Comparison of ENCODE assay signal across 22 mouse cellular contexts in the genomic region with DNA sequence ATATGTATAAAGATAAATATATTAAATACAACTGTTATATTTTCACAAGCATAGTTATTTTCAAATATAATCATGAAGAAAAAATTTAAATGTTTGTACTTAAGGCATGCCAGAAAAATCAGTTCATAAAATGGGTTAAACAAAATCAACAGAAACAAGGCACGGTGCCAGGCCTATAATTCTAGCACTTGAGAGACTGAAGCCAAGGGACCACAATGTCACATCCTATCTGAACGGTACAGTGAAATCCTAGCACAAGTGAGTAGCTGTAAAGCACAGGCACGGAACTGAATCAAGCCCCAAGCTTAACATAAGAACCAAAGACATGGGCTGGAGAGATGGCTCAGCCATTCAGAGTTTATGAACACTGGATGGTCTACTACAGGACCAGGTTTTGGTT. TPM values are rescaled to one million over a fixed set of nuclear protein-coding genes. Genes with fewer than 3 reads are reported as not detected.
A peak's percentile ranks its signal among the peaks of the same experiment; 100 is the strongest.
DNase-seq lines count a peak whose midpoint lies in the region; ATAC-seq and TF ChIP-seq lines count a peak whose summit lies in the region.
"Had no signal": no experiment of that assay in that cellular context is flagged by ENCODE, and none has a peak within 500 bp of the region (broad histone marks: within the 10 kb centered on the region; RNA-seq: fewer than 3 reads in every experiment).

No protein-coding gene starts in this region.

- no peak for TF ChIP-seq POLR2A in kidney, adult 2 months (IDR thresholded peaks at IDR 0.05; ENCODE audit: low read depth, low read length)
- TF ChIP-seq POLR2A in lung, adult 2 months (IDR thresholded peaks at IDR 0.05; ENCODE audit: borderline replicate concordance, extremely low read depth, low read depth, low read length) = no peak
- TF ChIP-seq POLR2A in brain, embryonic 14.5 days (IDR thresholded peaks at IDR 0.05; ENCODE audit: borderline replicate concordance, extremely low read depth, insufficient read depth, insufficient read length, poor library complexity, severe bottlenecking) = no peak

- ATAC-seq in lung, embryonic 15.5 days (ENCODE audit: borderline replicate concordance, extremely low read depth, low FRiP score, low TSS enrichment) = peak; percentile 57; the same call in 1 of the 2 replicates
- ATAC-seq: intestine, postnatal 0 days had no signal

- no peaks in the 10 kb centered on the region for H3K27me3 ChIP-seq in kidney, adult 2 months (replicated peaks; ENCODE audit: control insufficient read depth, insufficient read depth, low read length)
- H3K27me3 ChIP-seq in lung, embryonic 15.5 days = no peaks in the 10 kb centered on the region
- H3K27me3 ChIP-seq: embryonic facial prominence, embryonic 12.5 days; forebrain, embryonic 12.5 days; heart, embryonic 15.5 days; midbrain, embryonic 12.5 days had no signal

- WGBS in kidney, adult 2 months = 63% methylated on average over 3 of the region's 3 CpGs
- WGBS in lung, embryonic 15.5 days = 28% methylated on average over 3 of the region's 3 CpGs
- WGBS in lung, adult 2 months = 41% methylated on average over 3 of the region's 3 CpGs

- no peak overlapping the region for H3K27ac ChIP-seq in kidney, adult 2 months (ENCODE audit: insufficient read depth, low read depth, low read length)
- H3K27ac ChIP-seq in lung, embryonic 15.5 days = no peak overlapping the region
- H3K27ac ChIP-seq: embryonic facial prominence, embryonic 12.5 days; forebrain, embryonic 12.5 days; gastrocnemius, adult 2 months; heart, embryonic 15.5 days; left cerebral cortex, adult 2 months; midbrain, embryonic 12.5 days had no signal

- no peak overlapping the region for H3K4me3 ChIP-seq in kidney, adult 2 months (ENCODE audit: insufficient read depth, low read depth, low read length)
- H3K4me3 ChIP-seq in lung, embryonic 15.5 days = no peak overlapping the region
- H3K4me3 ChIP-seq in lung, adult 2 months (replicated peaks; ENCODE audit: extremely low read depth, low read depth, low read length) = no peak overlapping the region
- H3K4me3 ChIP-seq: embryonic facial prominence, embryonic 12.5 days; erythroblast, embryonic 14.5 days; forebrain, embryonic 12.5 days; gastrocnemius, adult 2 months; heart, embryonic 15.5 days; left cerebral cortex, adult 2 months; midbrain, embryonic 12.5 days had no signal

- no peaks in the 10 kb centered on the region for H3K9me3 ChIP-seq in lung, embryonic 15.5 days
- H3K9me3 ChIP-seq: embryonic facial prominence, embryonic 12.5 days; forebrain, embryonic 12.5 days; heart, embryonic 15.5 days; midbrain, embryonic 12.5 days had no signal

- no peak overlapping the region for H3K4me2 ChIP-seq in lung, embryonic 15.5 days
- H3K4me2 ChIP-seq: embryonic facial prominence, embryonic 12.5 days; forebrain, embryonic 12.5 days; heart, embryonic 15.5 days; midbrain, embryonic 12.5 days had no signal

- peak; percentile 12 to 24 for DNase-seq in cerebellum, postnatal 10 days
- no peak for DNase-seq in cerebellum, postnatal 36 days
- peak; percentile 4 for DNase-seq in kidney, adult 2 months
- DNase-seq in kidney, adult 9 months = no peak
- DNase-seq in lung, adult 2 months = no peak
- DNase-seq in brain, embryonic 14.5 days (ENCODE audit: low read depth) = peak; percentile 14
- DNase-seq in adrenal gland, postnatal 4 days (ENCODE audit: low spot score in 2 of 2) = no peak
- DNase-seq: adrenal gland, postnatal 25 days; cerebellum, adult 11 months; cerebellum, adult 9-11 months; gastrocnemius, adult 2 months; layer of hippocampus, adult 9-11 months; left cerebral cortex, postnatal 4 days; thymus, postnatal 14 days had no signal

- H3K36me3 ChIP-seq in kidney, adult 2 months (ENCODE audit: control insufficient read depth, insufficient read depth, low read length) = no peaks in the 10 kb centered on the region; the same call in none of the 2 replicates
- H3K36me3 ChIP-seq in lung, embryonic 15.5 days = peaks cover 13% of the 10 kb centered on the region; the same call in 1 of the 2 replicates

- H3K4me1 ChIP-seq in kidney, adult 2 months (ENCODE audit: control insufficient read depth, insufficient read depth, low read length) = no peaks in the 10 kb centered on the region
- H3K4me1 ChIP-seq in lung, embryonic 15.5 days = peaks cover 3% of the 10 kb centered on the region; the same call in 1 of the 2 replicates
- peaks cover 1% of the 10 kb centered on the region; the same call in 1 of the 2 replicates for H3K4me1 ChIP-seq in lung, adult 2 months (ENCODE audit: control insufficient read depth, insufficient read depth, low read length)
- H3K4me1 ChIP-seq: embryonic facial prominence, embryonic 12.5 days had no signal

- H3K9ac ChIP-seq in lung, embryonic 15.5 days = no peak overlapping the region
- H3K9ac ChIP-seq: embryonic facial prominence, embryonic 12.5 days; forebrain, embryonic 12.5 days; heart, embryonic 15.5 days; midbrain, embryonic 12.5 days had no signal

- no peak for TF ChIP-seq CTCF in kidney, adult 2 months (conservative IDR thresholded peaks at IDR 0.05; ENCODE audit: insufficient read depth, insufficient read length, low read depth, low read length)
- TF ChIP-seq CTCF in lung, adult 2 months (IDR thresholded peaks at IDR 0.05; ENCODE audit: insufficient read depth, low read length) = no peak
- TF ChIP-seq CTCF in brain, embryonic 14.5 days (IDR thresholded peaks at IDR 0.05; ENCODE audit: borderline replicate concordance, extremely low read depth, insufficient read depth, insufficient read length) = no peak

RNA-seq across cellular contexts. Expression of a gene that starts 6.8 kb away (rescaled TPM):
- polyA plus RNA-seq in kidney, adult 2 months (2012; rRNA removed) = 4.1 and 4.8 TPM in 2 replicates
- polyA plus RNA-seq in lung, embryonic 15.5 days (2015; fragmentation: Nextera tagmentation; extraction: Ambion mirVana) = 32.0 and 34.3 TPM in 2 replicates
- 3.7 and 6.4 TPM in 2 replicates for polyA plus RNA-seq in lung, adult 2 months (2012; rRNA removed)
- 24.3 and 29.0 TPM in 2 replicates for polyA plus RNA-seq in brain, embryonic 14.5 days (2012; rRNA removed)
- total RNA-seq in adrenal gland, postnatal 4 days (2021) = 10 to 100 TPM; 19.5 to 21.9 TPM

Comparison
In these comparisons a context has a peak if more than half of its experiments do, and no peak if none do; other contexts are left out.
1. DNase-seq: peak in cerebellum, postnatal 10 days (2 of 2), kidney, adult 2 months (single experiment) and brain, embryonic 14.5 days (single experiment); none in cerebellum, postnatal 36 days (0 of 2), kidney, adult 9 months (single experiment), lung, adult 2 months (single experiment) and adrenal gland, postnatal 4 days (0 of 2).